Mouse (Mus musculus): ENCODE measurements around the gene Imp3. TPM values are rescaled to one million over a fixed set of nuclear protein-coding genes. Genes with fewer than 3 reads are reported as not detected.
"Not testable (repeated sequence)": the region's sequence is repeated elsewhere in the genome, so short reads cannot be mapped to it uniquely, and the experiment has no call there.

The Imp3 gene
- total RNA-seq, 2 experiments from 2014 or later = 47.6 to 52.3 TPM

DNA sequence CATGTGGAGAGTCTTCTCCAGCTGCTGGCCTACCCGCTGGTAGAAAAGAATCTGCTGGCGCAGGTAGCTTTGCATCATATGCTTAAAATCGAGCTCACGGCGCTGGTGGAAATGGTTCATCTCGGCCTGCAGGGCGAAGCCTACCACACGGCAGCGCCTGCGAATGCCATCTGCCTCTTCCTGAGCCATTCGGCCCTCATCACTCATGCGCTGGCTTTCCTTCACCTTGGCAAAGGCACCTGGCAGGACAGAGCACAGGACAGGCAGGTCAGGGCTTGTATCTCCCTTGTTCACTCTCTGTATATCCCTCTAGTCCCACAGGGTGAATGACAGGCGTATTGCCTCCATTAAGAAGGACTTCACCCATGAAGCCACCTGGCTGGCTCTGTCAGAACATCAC lies 18.8 kb upstream of the Imp3 start:
- DNase-seq (ENCODE audit: low spot score in 2 of 2) = no peak

DNA sequence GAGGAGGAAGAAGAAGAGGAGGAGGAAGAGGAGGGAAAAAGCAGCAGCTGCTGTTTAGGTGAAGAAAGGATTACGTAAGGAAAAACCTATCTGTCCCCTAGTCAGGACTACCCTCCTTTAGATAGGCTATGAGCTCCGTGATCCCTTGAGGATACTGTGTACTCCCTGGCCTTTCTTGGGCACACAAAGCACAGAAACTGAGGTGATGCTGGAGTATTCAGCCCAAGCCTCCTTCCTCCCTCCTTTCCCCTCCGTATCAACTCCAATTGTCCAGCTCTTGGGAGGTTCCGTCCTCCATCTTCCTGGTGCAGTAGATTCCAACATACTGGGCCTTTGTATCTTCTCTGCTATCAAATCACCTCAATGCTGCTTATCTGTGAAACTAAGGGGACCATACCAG lies 14.5 kb upstream of the Imp3 start:
- DNase-seq (ENCODE audit: low spot score in 2 of 2) = no peak

GRCm38 (mm10) chr9:56923841-56924650 lies 13.2 kb upstream of the Imp3 start:
- DNase-seq (ENCODE audit: low spot score in 2 of 2) = no peak

DNA sequence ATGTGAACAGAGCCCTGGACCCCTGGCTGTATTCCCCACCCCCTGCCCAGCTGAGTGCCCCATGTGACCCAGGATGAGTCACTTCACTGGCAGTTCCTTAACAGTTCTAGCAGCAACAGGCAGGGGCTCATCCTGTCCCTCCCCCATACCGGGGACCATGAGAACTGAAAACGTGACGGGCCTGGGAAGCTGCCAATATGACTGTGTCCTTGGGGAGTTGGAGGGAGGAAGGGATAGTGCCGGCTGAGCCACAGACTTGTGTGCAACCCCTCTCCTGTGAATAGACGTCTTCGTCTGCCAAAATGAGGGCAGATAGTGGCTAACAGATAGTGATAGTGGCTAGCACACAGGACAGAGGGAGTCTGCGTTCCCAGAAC lies 12.6 kb upstream of the Imp3 start:
- DNase-seq (ENCODE audit: low spot score in 2 of 2) = peak; percentile 19 to 27

- no peak for DNase-seq (ENCODE audit: low spot score in 2 of 2)
Observed at GRCm38 (mm10) chr9:56925291-56926024, 11.8 kb upstream of the Imp3 start.

DNA sequence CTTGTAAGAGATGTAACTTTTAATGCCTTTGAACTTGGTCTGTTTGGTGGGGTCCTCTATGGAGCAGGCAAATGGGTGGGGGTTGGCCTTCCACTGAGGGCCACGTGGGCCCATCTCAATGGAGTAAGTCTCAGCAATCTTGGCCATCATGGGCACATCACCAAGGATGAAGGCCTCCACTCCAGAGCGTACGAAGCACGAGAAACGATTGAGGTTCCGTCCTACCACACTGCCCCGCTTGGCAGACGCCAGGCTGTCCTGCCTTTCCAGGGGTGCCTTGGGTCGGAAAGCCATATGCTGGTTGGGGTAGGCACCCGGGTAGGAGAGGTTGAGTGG lies 11.3 kb upstream of the Imp3 start:
- no peak for DNase-seq (ENCODE audit: low spot score in 2 of 2)

- DNase-seq (ENCODE audit: low spot score in 2 of 2) = no peak
Observed at GRCm38 (mm10) chr9:56926387-56926786, 10.9 kb upstream of the Imp3 start.

GRCm38 (mm10) chr9:56927191-56928012 lies 9.9 kb upstream of the Imp3 start:
- DNase-seq (ENCODE audit: low spot score in 2 of 2) = no peak

GRCm38 (mm10) chr9:56928041-56928811 lies 9.0 kb upstream of the Imp3 start, which contains the start of gene Snx33:
TSS of gene Snx33 (minus strand) at chr9:56928371.
- DNase-seq (ENCODE audit: low spot score in 2 of 2) = peak; percentile 91 to 92

DNA sequence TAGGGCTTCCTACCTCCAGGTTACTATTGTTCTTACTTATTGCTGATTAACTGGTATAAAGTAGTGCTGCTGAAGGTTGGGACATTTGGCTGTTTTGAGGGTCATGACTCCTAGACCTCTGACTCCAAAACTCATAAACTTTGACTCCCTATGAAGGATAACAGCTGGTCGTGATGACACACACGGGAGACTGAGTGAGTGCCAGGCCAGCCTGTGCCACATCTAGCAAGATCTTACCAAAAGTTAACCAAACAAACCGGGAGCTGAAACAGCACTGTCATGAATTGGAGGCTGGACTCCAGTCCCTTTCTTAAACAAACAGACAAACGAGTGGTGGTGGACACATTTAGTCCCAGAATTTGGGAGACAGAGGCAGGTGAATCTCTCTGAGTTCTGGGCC lies 7.8 kb upstream of the Imp3 start:
- no peak for DNase-seq (ENCODE audit: low spot score in 2 of 2)

GRCm38 (mm10) chr9:56930556-56930955 lies 6.7 kb upstream of the Imp3 start:
- no peak for DNase-seq (ENCODE audit: low spot score in 2 of 2)

DNA sequence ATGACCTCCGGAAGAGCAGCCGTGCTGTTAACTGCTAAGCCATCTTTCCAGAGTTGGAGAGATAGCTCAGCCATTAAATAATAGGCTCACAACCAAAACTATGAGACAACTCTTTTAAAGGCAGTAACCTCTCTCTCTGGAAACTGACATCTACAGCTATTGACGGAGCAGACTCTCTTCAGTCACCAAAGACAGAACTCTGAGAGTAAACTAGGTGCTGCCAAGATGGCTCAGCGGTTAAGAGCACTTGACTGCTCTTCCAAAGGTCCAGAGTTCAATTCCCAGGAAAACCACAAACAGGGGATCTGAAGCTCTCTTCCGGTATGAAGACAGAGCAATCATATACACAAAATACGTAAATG lies 433 bp upstream of the Imp3 start:
- DNase-seq (ENCODE audit: low spot score in 2 of 2) = no peak

- DNase-seq (ENCODE audit: low spot score in 2 of 2) = no peak
Observed at GRCm38 (mm10) chr9:56938374-56938773, 1.1 kb downstream of the Imp3 start.

GRCm38 (mm10) chr9:56947481-56947880 lies 10.2 kb downstream of the Imp3 start:
- peak; percentile 67 for DNase-seq (ENCODE audit: low spot score in 2 of 2)

DNA sequence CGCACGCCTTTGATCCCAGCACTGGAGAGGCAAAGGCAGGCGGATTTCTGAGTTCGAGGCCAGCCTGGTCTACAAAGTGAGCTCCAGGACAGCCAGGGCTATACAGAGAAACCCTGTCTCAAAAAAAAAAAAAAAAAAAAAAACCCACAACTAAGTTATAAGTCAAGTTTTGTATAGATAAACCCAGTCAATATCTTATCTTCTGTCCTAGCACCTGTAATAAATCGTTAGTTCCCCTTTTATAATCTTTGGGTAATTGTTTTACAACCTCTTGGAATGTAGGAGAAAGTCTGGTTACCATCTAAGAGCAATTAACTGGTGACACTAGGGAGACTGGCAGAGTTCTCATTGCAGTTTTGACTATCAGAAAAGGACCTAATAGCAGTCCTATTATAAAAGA lies 11.4 kb downstream of the Imp3 start:
- DNase-seq (ENCODE audit: low spot score in 2 of 2) = not testable (repeated sequence)

DNA sequence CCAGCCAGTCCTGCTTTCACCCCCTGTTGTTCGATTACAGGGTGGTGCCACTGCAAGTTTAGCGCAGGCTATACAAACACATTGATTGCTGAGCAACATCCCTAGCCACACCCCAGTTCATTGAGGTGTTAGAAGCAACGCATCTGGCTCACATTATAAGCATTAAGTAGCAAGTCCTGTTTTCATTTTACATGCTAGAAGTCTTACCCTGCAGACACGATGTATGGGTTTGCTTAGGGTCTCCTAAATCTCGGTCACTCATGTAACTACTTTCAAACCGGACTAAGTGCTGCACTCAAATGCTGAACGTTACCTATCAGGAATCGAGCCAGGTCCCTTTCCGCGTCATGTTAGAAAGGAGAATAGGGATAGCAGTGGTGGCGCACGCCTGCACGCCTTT lies 12.5 kb downstream of the Imp3 start:
- no peak for DNase-seq (ENCODE audit: low spot score in 2 of 2)

GRCm38 (mm10) chr9:56950414-56951400 lies 13.4 kb downstream of the Imp3 start, which contains the start of gene Snupn:
TSS of gene Snupn (plus strand) at chr9:56950878.
- DNase-seq (ENCODE audit: low spot score in 2 of 2) = peak; percentile 96 to 98

DNA sequence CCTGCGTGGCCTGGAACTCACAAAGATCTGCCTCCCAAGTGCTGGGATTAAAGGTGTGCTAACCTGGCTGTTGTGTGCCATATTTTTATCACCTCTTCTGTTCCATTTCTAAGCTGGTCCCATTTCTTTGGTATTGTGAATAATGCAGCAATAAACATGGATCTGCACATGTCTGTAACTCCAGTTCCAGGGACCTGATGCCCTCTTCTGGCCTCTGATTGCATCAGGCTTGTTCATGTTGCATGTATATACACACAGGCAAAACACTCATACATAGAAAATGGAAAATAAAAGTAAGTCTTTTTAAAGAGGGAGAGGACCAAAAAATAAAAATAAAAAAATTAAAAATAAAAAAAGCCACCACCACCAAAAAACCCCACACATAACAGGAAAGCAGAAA lies 16.3 kb downstream of the Imp3 start:
- DNase-seq (ENCODE audit: low spot score in 2 of 2) = no peak

GRCm38 (mm10) chr9:56956966-56957675 lies 19.8 kb downstream of the Imp3 start:
- no peak for DNase-seq (ENCODE audit: low spot score in 2 of 2)

Measured in left cerebral cortex, adult 18-20 months (tissue).